Mouse (Mus musculus): ENCODE measurements around the gene Slc32a1. TPM values are rescaled to one million over a fixed set of nuclear protein-coding genes. Genes with fewer than 3 reads are reported as not detected.

Gene Slc32a1
- polyA plus RNA-seq, 1 experiment from 2014 or later: not detected

DNA sequence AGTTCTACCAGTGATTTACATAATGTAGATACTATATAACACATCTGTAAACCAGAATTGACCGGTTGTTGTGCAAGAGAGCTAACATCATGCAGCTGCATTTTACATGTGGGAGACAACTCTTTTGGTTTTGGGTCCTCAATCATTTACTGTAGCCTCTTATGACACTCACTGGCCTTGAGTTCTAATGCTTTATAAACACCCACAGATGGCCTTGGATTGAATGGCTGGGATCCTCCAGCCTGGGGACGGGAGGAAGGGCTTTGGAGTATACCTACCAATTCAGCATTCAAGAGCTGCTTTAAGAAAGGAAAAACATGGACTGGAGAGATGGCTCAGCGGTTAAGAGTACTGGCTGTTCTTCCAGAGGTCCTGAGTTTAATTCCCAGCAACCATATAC, 48.8 kb downstream of the Slc32a1 start:
- H3K4me3 ChIP-seq (ENCODE audit: low read depth, low read length): no peak overlapping the region
- no peak overlapping the region for H3K9ac ChIP-seq
- no peaks in the 10 kb centered on the region for H3K9me3 ChIP-seq (ENCODE audit: low read depth, low read length)
- DNase-seq (no peak), ATAC-seq (ENCODE audit: insufficient read depth) (no peak; the same call in 1 of the 2 replicates)
- H3K36me3 ChIP-seq (ENCODE audit: insufficient read depth): no peaks in the 10 kb centered on the region
- H3K4me2 ChIP-seq: no peak overlapping the region
- no peak for TF ChIP-seq CTCF (IDR thresholded peaks at IDR 0.05; ENCODE audit: low read depth)
- H3K27me3 ChIP-seq (ENCODE audit: insufficient read depth, low read length): no peaks in the 10 kb centered on the region
- 57% methylated on average over 3 of the region's 3 CpGs for WGBS
- peak overlapping the region; percentile 65; the same call in 1 of the 2 replicates for H3K27ac ChIP-seq (ENCODE audit: low read depth)
- H3K4me1 ChIP-seq (ENCODE audit: insufficient read depth): no peaks in the 10 kb centered on the region

DNA sequence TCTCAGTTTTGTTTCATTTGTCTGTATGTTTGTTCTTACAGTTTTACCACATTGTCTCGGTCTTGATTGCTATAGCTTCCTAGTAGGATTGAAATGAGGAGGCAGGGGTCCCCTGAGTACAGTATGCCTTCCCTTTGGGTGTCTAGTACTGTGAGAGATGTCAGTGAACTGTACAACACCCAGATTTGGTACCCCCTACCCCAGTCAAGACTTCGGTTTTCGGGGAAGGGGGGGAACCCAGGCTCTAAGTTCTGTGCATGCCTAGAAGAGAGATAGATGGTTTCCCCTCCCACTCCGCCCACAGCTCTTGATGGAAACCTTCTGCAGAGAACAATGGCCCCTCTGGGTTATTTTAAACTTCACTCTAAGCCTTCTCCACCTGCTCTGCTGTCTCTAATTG, 54.5 kb downstream of the Slc32a1 start, which contains the start of gene Ppp1r16b:
Ppp1r16b (plus strand) TSS at position 301 of the 400 bp plus-strand sequence.
- TF ChIP-seq CTCF (IDR thresholded peaks at IDR 0.05; ENCODE audit: low read depth): no peak
- Histone ChIP-seq H3K4me1 (ENCODE audit: insufficient read depth) (no peaks in the 10 kb centered on the region), H3K4me2 (no peak within 1 kb of the TSS), H3K36me3 (ENCODE audit: insufficient read depth) (no peaks in the 10 kb centered on the region), H3K9ac (no peak within 1 kb of the TSS), H3K27me3 (ENCODE audit: insufficient read depth, low read length) (peaks cover 45% of the 10 kb centered on the region), H3K4me3 (ENCODE audit: low read depth, low read length) (no peak within 1 kb of the TSS), H3K9me3 (ENCODE audit: low read depth, low read length) (no peaks in the 10 kb centered on the region), H3K27ac (ENCODE audit: low read depth) (0 out of 2 replicates have a peak within 1 kb of the TSS, but pooled peaks have one; percentile 6)
- ATAC-seq (ENCODE audit: insufficient read depth) (no peak), DNase-seq (no peak)
- 58% methylated on average over 4 of the region's 4 CpGs for WGBS

MicroRNAs encoded within 50 kb of the gene (microRNA counts, 519-probe panel; counts per million panel counts)
- 30.5 counts per million for microRNA mmu-miR-3474

Small RNA genes lying within 50 kb of the gene (microRNA-seq; reads per million reads assigned to microRNA genes)
- gene Mir3474 (ENCODE audit: borderline number of aligned reads): 1.9 reads per million

Other genes with a start within 250 kb of the Slc32a1 start
- 0.96 and 1.7 TPM in 2 replicates for gene Snhg11, start 235.1 kb upstream of the Slc32a1 start, polyA plus RNA-seq (2014; fragmentation: Nextera tagmentation; extraction: Ambion mirVana)
- gene Ralgapb, start 200.9 kb upstream of the Slc32a1 start, polyA plus RNA-seq (2014; fragmentation: Nextera tagmentation; extraction: Ambion mirVana): 19.7 and 22.1 TPM in 2 replicates
- 0.42 TPM in 1 of 2 replicates, not detected in the other for gene Adig, start 108.2 kb upstream of the Slc32a1 start, polyA plus RNA-seq (2014; fragmentation: Nextera tagmentation; extraction: Ambion mirVana)
- gene Arhgap40, start 98.0 kb upstream of the Slc32a1 start, polyA plus RNA-seq (2014; fragmentation: Nextera tagmentation; extraction: Ambion mirVana): not detected in 2 replicates
- gene Actr5, start 14.1 kb downstream of the Slc32a1 start, polyA plus RNA-seq (2014; fragmentation: Nextera tagmentation; extraction: Ambion mirVana): 12.5 and 15.5 TPM in 2 replicates
- 16.3 and 17.6 TPM in 2 replicates for gene Ppp1r16b, start 54.6 kb downstream of the Slc32a1 start, polyA plus RNA-seq (2014; fragmentation: Nextera tagmentation; extraction: Ambion mirVana)
- 64.1 and 67.5 TPM in 2 replicates for gene Fam83d, start 157.3 kb downstream of the Slc32a1 start, polyA plus RNA-seq (2014; fragmentation: Nextera tagmentation; extraction: Ambion mirVana)
- gene Dhx35, start 184.0 kb downstream of the Slc32a1 start, polyA plus RNA-seq (2014; fragmentation: Nextera tagmentation; extraction: Ambion mirVana): 17.0 and 17.1 TPM in 2 replicates

Data from lung, embryonic 14.5 days (tissue).